Mouse (Mus musculus) neutrophil, adult 83 days (primary cell): ENCODE measurements around the gene Stil. TPM values are rescaled to one million over a fixed set of nuclear protein-coding genes. Genes with fewer than 3 reads are reported as not detected.

ENCODE experiments used
- total RNA-seq, 2 experiments: library from RNA; stranded (reverse); gene quantifications; one replicate each; pipeline ENCODE4 v1.2.4; 2023

Stil gene
- 10 to 100 TPM; 18.4 to 19.2 TPM for total RNA-seq

DNA sequence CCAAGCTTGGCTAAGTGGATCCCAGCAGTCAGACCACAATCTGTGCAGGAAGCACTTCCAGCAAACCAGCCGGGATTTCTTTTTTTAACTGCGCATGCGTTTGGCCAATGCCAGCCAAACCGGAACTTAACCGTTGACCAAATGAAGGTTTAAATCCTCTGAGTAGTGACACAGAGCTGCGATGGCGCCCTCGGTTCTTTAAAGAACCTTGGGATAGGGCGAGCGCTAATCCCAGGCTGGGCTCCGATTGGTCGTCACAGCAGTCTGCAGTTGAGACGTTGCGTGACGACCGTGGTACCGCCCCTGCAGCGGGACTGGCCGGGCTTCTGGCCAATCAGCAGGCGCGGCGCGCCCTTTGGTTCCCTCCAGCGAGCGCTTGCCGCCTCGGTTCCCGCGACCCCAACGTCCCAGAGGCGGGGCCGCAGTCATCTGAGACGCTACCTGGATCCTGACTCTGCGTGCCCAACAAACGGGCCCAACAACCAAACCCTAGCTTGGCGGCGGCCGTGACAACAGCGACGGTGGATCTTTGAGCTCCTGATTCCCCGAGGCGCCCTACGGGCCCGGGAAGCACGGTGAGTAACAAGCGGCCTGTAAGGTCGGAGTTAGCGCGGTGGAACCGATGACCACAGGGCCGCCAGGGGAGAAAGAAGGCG, at the start of gene Stil:
Gene Stil (plus strand): TSS at position 387 of the 656 bp plus-strand sequence.

DNA sequence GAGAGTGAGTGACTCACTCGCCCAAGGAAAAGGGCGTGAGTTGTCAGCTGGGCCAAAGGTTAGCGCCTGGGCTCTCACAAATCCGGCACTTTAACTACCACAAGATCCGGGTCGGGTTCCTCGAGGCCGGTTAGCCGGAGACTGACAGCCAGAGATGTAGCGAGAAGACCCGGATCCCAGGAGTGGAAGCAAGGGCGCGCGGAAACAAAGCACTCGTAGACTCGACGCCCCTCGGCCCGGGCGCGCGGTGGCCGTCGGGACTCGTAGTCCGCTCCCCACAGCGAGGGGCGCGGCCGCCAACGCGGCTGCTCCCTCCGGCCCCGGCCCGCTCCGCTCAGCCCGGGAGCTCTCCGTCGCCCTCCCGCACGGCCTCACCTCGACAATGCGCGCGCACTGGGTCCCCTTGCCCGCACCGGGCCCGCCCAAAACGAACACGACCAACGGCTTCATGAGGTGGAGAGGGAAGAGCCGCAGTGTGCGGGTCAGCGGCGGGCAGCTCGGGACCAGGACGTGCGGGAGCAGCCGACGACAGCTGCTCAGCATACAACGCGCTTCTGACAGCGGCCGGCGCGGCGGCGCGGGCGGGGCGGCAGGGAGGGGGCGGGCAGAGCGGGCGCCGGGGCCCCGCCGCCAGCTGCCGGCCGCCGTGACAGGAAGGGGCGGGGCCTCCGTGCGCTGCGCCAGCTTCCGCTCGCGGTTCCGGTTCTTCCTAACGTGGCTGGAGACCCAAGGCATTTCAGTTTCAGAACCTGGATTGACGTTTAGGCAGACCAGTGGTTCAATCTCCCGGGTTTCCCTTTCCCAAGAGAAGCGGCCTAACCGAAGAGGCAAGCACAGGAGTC, 13.1 kb upstream of the Stil start, which contains the start of gene Cmpk1:
Gene Cmpk1 (minus strand): TSS at position 651 of the 842 bp plus-strand sequence.

DNA sequence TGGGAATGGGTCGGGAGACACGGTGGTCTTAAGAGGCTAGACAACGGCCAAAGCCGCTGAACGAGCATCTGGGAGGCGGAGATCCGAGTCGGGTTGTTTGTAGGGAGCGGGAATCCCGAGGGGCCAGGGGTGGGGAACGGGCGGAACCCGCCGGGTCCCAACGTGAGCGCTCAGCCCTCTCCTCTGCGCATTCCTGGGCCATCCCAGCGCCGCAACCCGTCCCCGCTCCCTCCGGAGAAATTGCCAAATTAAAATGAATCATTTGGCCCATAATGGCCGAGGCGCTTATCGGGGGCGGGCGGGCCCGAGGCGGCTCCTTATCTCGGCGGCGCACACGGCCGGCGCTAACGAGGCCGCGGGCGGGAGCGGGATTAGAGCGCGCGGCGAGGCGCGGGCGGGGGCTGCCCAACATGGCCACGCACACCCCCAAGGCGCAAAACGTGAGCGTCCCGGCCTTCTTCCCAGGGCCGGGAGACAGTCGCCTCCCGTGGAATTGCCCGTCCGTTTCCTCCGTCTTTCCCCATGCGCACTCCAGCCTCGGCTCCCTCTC, 56.5 kb downstream of the Stil start, which contains the start of gene Tal1:
Gene Tal1 (plus strand): TSS at position 56 of the 550 bp plus-strand sequence.

DNA sequence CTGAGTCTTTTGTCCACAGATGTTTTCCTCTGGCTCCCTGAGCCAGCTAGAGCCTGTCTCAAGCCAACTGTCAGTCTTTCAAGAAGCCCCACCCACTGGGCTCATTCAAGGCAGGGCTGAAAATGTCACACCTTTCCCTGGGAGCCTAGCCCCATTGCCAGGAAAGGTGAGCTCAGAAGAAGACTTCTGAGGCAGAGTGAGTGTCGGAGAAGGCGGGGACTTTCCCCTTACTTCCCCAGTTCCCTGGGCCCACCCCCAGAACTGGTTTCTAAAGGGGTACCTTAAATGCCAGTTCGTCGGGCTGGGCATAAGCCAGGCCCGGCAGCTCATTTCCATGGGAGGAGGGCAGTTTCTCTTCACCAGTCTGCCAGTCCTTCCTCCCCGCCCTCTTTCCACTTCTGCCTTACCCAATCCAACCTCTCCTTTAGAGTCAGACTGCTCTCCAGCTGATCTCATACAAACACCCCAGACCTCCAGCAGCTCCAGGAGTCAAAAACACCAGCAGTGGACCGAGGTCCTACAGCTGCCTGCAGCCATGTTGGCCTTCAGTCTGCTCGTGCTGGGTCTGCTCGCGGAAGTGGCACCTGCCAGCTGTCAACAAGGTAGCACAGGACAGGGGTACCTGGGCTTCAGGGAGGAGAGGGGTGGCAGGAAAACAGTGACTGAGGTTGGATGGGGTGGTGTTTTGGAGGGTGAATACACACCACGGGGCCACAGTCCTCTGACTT, 88.8 kb downstream of the Stil start, which contains the start of gene Pdzk1ip1:
Gene Pdzk1ip1 (plus strand): TSS at position 98 of the 728 bp plus-strand sequence.

Other genes starting within 250 kb of the Stil start
- gene Gm12830, start 178.4 kb upstream of the Stil start, total RNA-seq, result not detected
- 1 to 10 TPM in 1 of 2 experiments, under 1 TPM in 1; 0.81 to 1.0 TPM for gene Foxd2, start 91.3 kb upstream of the Stil start, total RNA-seq
- gene Foxe3, start 74.1 kb upstream of the Stil start, total RNA-seq, result not detected
- 10 to 100 TPM; 62.1 to 73.9 TPM for gene Cmpk1, start 12.9 kb upstream of the Stil start, total RNA-seq
- 10 to 100 TPM; 11.5 to 15.3 TPM for gene Tal1, start 56.3 kb downstream of the Stil start, total RNA-seq
- 1 to 10 TPM; 3.6 to 8.8 TPM for gene Pdzk1ip1, start 88.5 kb downstream of the Stil start, total RNA-seq
- not detected for gene Cyp4x1, start 134.1 kb downstream of the Stil start, total RNA-seq
- not detected for gene Cyp4a29, start 241.9 kb downstream of the Stil start, total RNA-seq